7 mouse cellular contexts compared by ENCODE assay signal in the genomic region with DNA sequence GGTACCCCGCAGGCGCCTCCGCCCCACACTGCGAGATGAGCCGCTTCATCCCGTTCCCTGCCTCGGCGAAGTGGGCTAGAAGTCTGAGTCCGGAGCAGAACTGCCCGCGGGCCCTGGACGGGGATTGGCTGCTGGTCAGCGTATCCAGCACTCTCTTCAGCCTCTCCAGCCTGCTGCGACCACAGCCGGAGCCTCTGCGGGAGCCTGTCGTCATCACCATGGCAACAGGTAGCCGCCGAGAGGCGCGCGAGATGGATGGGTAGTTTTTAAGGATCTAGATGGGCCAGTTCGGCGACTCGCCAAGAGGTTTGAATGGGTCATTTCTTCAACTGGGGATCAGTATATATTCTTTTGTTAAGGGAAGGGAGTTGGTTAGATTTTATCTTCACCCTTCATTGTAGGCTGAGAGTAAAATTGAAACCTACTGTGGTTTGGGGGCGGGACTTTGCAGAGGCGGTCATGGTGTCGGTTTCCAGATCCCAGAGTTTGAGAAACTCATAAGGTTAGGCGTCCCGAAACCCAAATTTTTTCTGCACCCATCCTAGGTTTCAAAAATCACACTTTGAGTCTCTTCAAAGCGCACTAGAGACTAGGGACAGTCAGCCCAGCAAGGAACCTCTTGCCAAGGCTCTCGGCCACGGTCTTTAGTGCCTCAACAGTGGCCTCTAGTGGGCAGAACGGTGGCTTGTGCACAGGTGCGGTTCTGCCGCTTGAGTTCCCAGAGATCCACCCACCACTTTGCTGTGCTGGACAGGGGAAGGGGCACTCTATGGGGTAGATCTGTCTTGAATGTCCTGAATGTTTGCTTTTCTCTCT. TPM values are rescaled to one million over a fixed set of nuclear protein-coding genes. Genes with fewer than 3 reads are reported as not detected.
DNase-seq lines count a peak whose midpoint lies in the region; ATAC-seq lines count a peak whose summit lies in the region.

No protein-coding gene starts in this region.

- peak overlapping the region; percentile 62 for H3K27ac ChIP-seq in hindbrain, embryonic 13.5 days

- peak overlapping the region; percentile 74 for H3K9ac ChIP-seq in hindbrain, embryonic 13.5 days

- H3K27me3 ChIP-seq in hindbrain, embryonic 13.5 days, result peaks cover 14% of the 10 kb centered on the region

- ATAC-seq in hindbrain, embryonic 13.5 days (ENCODE audit: low FRiP score), result no peak
- peak; percentile 42 for ATAC-seq in megakaryocyte progenitor cell, adult 5-6 weeks (replicated peaks; ENCODE audit: poor library complexity)

- peak overlapping the region; percentile 73 for H3K4me2 ChIP-seq in hindbrain, embryonic 13.5 days

- WGBS in hindbrain, embryonic 13.5 days, result under 1% methylated on average over 36 of the region's 36 CpGs

- DNase-seq in T-cell, adult 2 months (ENCODE audit: low spot score), result peak; percentile 84
- DNase-seq in cerebellum, postnatal 14 days, result peak; percentile 95 to 97
- DNase-seq in frontal cortex, postnatal 14 days (ENCODE audit: low spot score in 2 of 2), result peak; percentile 48 to 70
- DNase-seq in left cerebral cortex, postnatal 14 days (ENCODE audit: low spot score in 2 of 2), result peak; percentile 80 to 83
- peak; percentile 75 for DNase-seq in right cerebral cortex, postnatal 25 days

- H3K36me3 ChIP-seq in hindbrain, embryonic 13.5 days, result peaks cover 17% of the 10 kb centered on the region

- peak overlapping the region; percentile 45 for H3K4me3 ChIP-seq in hindbrain, embryonic 13.5 days

- intact Hi-C loops in left cerebral cortex, postnatal 14 days (cut with DNase I), result no loop called here

- H3K9me3 ChIP-seq in hindbrain, embryonic 13.5 days, result no peaks in the 10 kb centered on the region

- H3K4me1 ChIP-seq in hindbrain, embryonic 13.5 days (replicated peaks), result peaks cover 51% of the 10 kb centered on the region

RNA-seq across cellular contexts. Expression of gene Zbtb22, which starts 4.8 kb away (rescaled TPM):
- 16.8 and 18.7 TPM in 2 replicates for polyA plus RNA-seq in hindbrain, embryonic 13.5 days (2015; fragmentation: Nextera tagmentation; extraction: Ambion mirVana)
- total RNA-seq in left cerebral cortex, postnatal 14 days (2021), result 10 to 100 TPM; 29.7 to 35.2 TPM
- 10.0 and 11.5 TPM in 2 replicates for total RNA-seq in megakaryocyte progenitor cell, adult 5-6 weeks (2015)
- 13.3 and 19.2 TPM in 2 replicates for total RNA-seq in megakaryocyte progenitor cell, adult 5-6 weeks (2017)

RNA-seq across cellular contexts. Expression of gene Tapbp, which starts 4.8 kb away (rescaled TPM):
- polyA plus RNA-seq in hindbrain, embryonic 13.5 days (2015; fragmentation: Nextera tagmentation; extraction: Ambion mirVana), result 26.8 and 29.2 TPM in 2 replicates
- 10 to 100 TPM; 23.3 to 35.7 TPM for total RNA-seq in left cerebral cortex, postnatal 14 days (2021)
- 51.0 and 56.8 TPM in 2 replicates for total RNA-seq in megakaryocyte progenitor cell, adult 5-6 weeks (2015)
- total RNA-seq in megakaryocyte progenitor cell, adult 5-6 weeks (2017), result 47.6 and 48.0 TPM in 2 replicates

RNA-seq across cellular contexts. Expression of gene Rgl2, which starts 8.9 kb away (rescaled TPM):
- polyA plus RNA-seq in hindbrain, embryonic 13.5 days (2015; fragmentation: Nextera tagmentation; extraction: Ambion mirVana), result 56.7 and 56.9 TPM in 2 replicates
- total RNA-seq in left cerebral cortex, postnatal 14 days (2021), result 10 to 100 TPM; 65.1 to 68.3 TPM
- 20.3 and 22.7 TPM in 2 replicates for total RNA-seq in megakaryocyte progenitor cell, adult 5-6 weeks (2015)
- total RNA-seq in megakaryocyte progenitor cell, adult 5-6 weeks (2017), result 37.9 and 47.9 TPM in 2 replicates

RNA-seq across cellular contexts. Expression of gene Daxx, which starts 11.3 kb away (rescaled TPM):
- 48.1 and 54.6 TPM in 2 replicates for polyA plus RNA-seq in hindbrain, embryonic 13.5 days (2015; fragmentation: Nextera tagmentation; extraction: Ambion mirVana)
- 10 to 100 TPM; 25.4 to 29.3 TPM for total RNA-seq in left cerebral cortex, postnatal 14 days (2021)
- 35.7 and 44.5 TPM in 2 replicates for total RNA-seq in megakaryocyte progenitor cell, adult 5-6 weeks (2015)
- 28.7 and 32.1 TPM in 2 replicates for total RNA-seq in megakaryocyte progenitor cell, adult 5-6 weeks (2017)

RNA-seq across cellular contexts. Expression of gene Platr17, which starts 15.6 kb away (rescaled TPM):
- polyA plus RNA-seq in hindbrain, embryonic 13.5 days (2015; fragmentation: Nextera tagmentation; extraction: Ambion mirVana), result 0.41 and 0.49 TPM in 2 replicates
- total RNA-seq in left cerebral cortex, postnatal 14 days (2021), result not detected
- total RNA-seq in megakaryocyte progenitor cell, adult 5-6 weeks (2015), result 0.17 and 0.37 TPM in 2 replicates
- 0.29 and 1.4 TPM in 2 replicates for total RNA-seq in megakaryocyte progenitor cell, adult 5-6 weeks (2017)
